Mouse (Mus musculus) hindbrain, embryonic 13.5 days (tissue): Measurements from ENCODE around the gene Atg9a. TPM values are rescaled to one million over a fixed set of nuclear protein-coding genes. Genes with fewer than 3 reads are reported as not detected.

Experiments used
- microRNA-seq: library from miRNA; unstranded; fragments of <30 nt; microRNA quantifications from one replicate; pipeline ENCODE4, GENCODE M21; 2016
- polyA plus RNA-seq: library from polyadenylated mRNA; unstranded; fragments of >200 nt; fragmentation: Nextera tagmentation; extraction: Ambion mirVana; gene quantifications from 2 replicates; pipeline ENCODE4 v1.2.1, GENCODE M21; 2015

The Atg9a gene
- polyA plus RNA-seq, 1 experiment from 2014 or later = 44.7 TPM

Small RNAs within 50 kb of the gene (microRNA-seq; reads per million reads assigned to microRNA genes)
- not detected for gene Gm27943

Other genes with a start within 250 kb of the Atg9a start
- gene Ihh, start 240.5 kb downstream of the Atg9a start, polyA plus RNA-seq = 0.14 and 0.21 TPM in 2 replicates
- gene Nhej1, start 67.0 kb downstream of the Atg9a start, polyA plus RNA-seq = 8.3 and 10.0 TPM in 2 replicates
- 0.09 TPM in 1 of 2 replicates, not detected in the other for gene Slc23a3, start 58.3 kb downstream of the Atg9a start, polyA plus RNA-seq
- gene Cnppd1, start 49.5 kb downstream of the Atg9a start, polyA plus RNA-seq = 60.0 and 66.0 TPM in 2 replicates
- gene Retreg2, start 49.4 kb downstream of the Atg9a start, polyA plus RNA-seq = 106 and 114 TPM in 2 replicates
- 40.8 and 43.2 TPM in 2 replicates for gene Zfand2b, start 23.6 kb downstream of the Atg9a start, polyA plus RNA-seq
- gene Abcb6, start 11.8 kb downstream of the Atg9a start, polyA plus RNA-seq = 38.4 and 40.3 TPM in 2 replicates
- gene Ankzf1, start within 50 bp of the Atg9a start, polyA plus RNA-seq = 23.4 and 24.5 TPM in 2 replicates
- gene Glb1l, start 18.6 kb upstream of the Atg9a start, polyA plus RNA-seq = 19.9 and 22.5 TPM in 2 replicates
- 138 and 145 TPM in 2 replicates for gene Stk16, start 18.6 kb upstream of the Atg9a start, polyA plus RNA-seq
- gene Tuba4a, start 27.7 kb upstream of the Atg9a start, polyA plus RNA-seq = 6.5 and 7.1 TPM in 2 replicates
- gene A630095N17Rik, start 39.9 kb upstream of the Atg9a start, polyA plus RNA-seq = not detected in 2 replicates
- 59.7 and 62.3 TPM in 2 replicates for gene Dnajb2, start 44.2 kb upstream of the Atg9a start, polyA plus RNA-seq
- 15.6 and 17.6 TPM in 2 replicates for gene Ptprn, start 72.3 kb upstream of the Atg9a start, polyA plus RNA-seq
- 131 and 140 TPM in 2 replicates for gene Resp18, start 86.2 kb upstream of the Atg9a start, polyA plus RNA-seq
- gene Dnpep, start 125.8 kb upstream of the Atg9a start, polyA plus RNA-seq = 161 and 170 TPM in 2 replicates
- 1.8 and 2.9 TPM in 2 replicates for gene Des, start 168.1 kb upstream of the Atg9a start, polyA plus RNA-seq
- gene Speg, start 183.1 kb upstream of the Atg9a start, polyA plus RNA-seq = 15.9 and 16.0 TPM in 2 replicates
- 84.0 and 84.4 TPM in 2 replicates for gene Gmppa, start 243.7 kb upstream of the Atg9a start, polyA plus RNA-seq